Mouse (Mus musculus) spleen, adult 18-20 months (tissue): ENCODE results near the gene Apoc3.

ENCODE experiments used
- DNase-seq, 2 experiments: peaks; one replicate each; pipeline ENCODE4 v3.0.0; 2022; ENCODE audit warnings: mixed read lengths in 2 of 2

Apoc3 gene

GRCm38 (mm10) chr9:46229573-46230449 lies 5.6 kb downstream of the Apoc3 start:
- DNase-seq, result peak; percentile 16 to 41

DNA sequence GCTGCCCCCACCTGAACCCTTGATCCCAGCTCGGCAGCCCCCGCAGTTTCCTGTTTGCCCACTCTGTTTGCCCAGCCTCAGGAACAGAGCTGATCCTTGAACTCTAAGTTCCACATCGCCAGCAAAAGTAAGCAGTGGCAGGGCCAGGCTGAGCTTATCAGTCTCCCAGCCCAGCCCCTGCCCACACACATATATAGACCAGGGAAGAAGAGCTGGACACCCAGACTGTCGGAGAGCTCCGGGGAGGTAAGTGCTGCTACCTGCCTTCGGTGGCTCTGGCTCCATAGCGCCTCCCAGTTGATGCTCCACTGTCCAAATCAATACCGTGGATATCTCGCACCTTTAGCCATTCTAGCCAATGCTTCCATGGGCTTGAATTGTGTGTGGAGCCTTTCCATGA lies 6.9 kb downstream of the Apoc3 start, which contains the start of gene Apoa1:
Apoa1 (plus strand) TSS at position 90 of the 400 bp plus-strand sequence.
- DNase-seq, result no peak

- DNase-seq, result no peak
Observed at GRCm38 (mm10) chr9:46227064-46227614, 8.3 kb downstream of the Apoc3 start.

DNA sequence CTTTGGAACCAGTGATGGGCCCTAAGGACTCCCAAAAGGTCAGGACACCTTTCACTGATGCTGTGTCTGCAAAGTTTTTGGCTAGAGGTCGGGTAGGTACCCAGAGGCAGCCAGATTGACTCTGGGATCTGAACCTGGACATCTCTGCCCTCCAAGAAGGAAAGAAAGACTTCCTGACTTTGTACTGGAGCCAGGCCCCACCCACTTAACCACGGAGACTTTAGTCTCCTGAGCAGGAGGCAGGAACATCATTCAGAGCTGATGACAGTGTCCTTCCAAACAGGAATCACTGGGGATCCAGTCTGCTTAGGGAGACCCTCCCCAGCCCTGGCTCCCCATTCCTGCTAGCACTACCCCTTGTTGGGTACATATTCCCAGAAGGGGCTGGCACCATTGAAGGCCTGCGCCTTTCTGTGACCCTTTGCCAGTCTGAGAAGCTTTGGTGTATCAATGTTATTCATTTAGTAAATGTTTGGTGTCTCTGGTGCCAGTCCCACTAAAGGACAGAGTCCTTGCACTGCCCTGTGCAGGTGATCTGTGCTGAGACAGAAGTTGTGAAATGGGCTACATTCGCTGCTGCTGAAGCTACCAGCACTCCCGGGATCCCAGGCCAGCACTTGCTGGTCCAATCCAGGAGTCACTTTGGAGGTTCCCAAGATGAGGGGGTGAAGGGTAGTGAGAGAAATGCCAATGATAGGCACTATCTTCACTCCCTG lies 10.3 kb downstream of the Apoc3 start:
- DNase-seq, result no peak

DNA sequence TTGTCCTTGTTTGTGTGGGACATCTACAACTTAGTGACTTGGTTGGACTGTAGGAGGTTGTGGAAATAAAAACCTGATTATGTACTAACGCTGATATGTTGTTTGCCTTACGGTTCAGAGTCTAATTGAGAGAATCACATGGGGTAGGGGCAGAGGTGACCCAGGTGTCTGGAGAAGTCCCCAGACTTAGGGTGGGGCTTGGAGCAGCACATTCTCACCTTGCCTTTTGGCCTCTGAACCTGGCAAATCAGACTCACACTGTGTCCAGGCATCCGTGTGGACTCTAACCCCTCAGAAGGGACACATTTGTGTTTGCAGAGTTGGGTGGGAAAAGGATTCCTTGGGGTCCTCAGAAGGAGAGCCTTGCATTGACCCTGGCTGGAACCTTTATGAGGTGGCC lies 11.3 kb downstream of the Apoc3 start:
- no peak for DNase-seq

DNA sequence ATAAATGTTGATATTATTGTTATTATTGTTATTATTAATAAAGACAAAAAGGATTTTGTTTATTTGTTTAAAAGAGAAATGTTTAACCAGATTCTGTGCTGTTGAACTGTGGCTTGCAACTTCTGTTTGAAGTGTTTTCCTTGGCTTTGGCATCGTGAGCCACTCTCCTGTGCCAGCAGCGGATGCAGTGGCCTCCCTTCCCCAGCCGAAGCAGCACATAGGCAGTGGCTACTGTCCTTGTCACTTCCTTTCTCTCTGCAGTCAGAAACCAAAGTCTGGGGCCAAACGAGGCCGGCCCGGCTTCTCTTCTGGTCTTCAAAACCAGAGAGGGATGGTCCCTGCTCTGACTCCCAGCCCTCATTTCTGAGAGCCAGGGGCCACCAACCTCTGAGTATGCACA lies 12.3 kb downstream of the Apoc3 start:
- no peak for DNase-seq

DNA sequence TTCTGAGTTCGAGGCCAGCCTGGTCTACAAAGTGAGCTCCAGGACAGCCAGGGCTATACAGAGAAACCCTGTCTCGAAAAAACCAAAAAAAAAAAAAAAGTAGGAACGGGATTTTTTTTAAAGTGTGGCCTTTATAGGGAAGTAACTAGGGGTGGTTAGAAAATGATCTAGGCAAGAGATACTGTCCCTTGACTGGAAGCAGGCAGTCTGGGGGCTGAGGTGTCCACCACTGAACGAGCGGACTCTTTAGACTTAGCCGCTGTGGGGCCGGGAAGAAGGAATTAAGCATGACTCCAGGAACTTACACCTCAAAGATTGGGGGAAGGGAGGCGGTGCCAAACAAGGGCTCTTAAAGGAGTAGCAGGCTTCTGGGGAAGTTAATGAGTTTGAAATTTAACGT lies 17.3 kb downstream of the Apoc3 start:
- DNase-seq, result no peak

DNA sequence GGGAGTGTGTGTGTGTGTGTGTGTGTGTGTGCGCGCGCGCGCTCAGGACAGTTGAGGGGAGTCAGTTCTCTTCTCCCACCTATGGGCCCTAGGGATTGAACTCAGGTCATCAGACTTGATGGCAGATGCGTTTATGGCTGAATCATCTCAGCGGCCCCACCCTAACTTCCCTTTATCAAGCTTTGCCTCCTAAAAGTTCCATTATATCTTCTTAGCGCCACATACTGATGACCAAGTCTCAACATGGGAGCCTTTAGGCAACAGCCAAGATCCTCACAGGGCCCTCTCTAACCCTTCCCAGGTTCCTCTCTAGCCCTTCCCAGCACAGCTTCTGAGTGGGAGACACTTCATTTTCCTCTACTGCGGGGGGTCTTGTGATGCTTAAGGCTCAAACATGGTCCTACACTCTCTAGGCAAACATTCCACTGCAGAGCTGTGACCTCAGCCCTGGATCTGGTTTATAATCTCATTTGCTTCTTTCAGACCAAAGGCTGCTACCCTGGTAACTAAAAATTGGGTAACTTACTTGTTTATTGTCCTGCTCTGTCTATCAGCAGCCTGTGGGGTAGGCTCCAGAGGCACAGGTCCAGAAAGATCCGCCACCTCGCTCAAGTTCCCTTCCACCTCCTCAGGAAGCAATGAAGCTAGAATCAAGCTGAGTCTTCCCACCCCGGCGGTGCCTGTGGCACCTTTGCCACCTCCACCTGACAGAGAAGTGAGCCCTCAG lies 18.5 kb downstream of the Apoc3 start:
- no peak for DNase-seq

- DNase-seq, result no peak
Observed at GRCm38 (mm10) chr9:46215338-46216322, 19.8 kb downstream of the Apoc3 start.

DNA sequence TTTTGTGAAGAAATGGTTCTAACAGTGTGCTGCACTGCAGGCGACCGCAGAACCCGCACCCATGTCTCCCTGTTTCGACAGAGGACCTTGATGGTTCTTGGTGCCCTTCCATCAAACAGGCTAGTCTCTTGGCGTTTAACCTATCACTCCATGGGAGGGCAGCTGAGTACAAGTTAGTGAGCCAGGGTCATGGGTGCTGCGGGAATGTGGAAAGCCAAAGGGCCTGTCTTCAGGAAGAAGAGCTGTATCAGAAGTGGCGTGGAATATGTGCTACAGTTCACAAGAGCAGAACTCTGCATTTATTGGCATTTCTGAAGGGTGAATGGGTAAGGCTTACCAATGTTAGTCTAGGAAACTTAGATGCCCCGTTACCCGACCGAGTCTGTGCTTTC lies 20.5 kb downstream of the Apoc3 start:
- no peak for DNase-seq

- no peak for DNase-seq
Observed at GRCm38 (mm10) chr9:46214276-46214675, 21.2 kb downstream of the Apoc3 start.

GRCm38 (mm10) chr9:46210473-46210872 lies 25.0 kb downstream of the Apoc3 start:
- DNase-seq, result no peak

- DNase-seq, result no peak
Observed at GRCm38 (mm10) chr9:46208401-46208974, 26.9 kb downstream of the Apoc3 start.

- DNase-seq, result no peak
Observed at GRCm38 (mm10) chr9:46207501-46207869, 28.0 kb downstream of the Apoc3 start.

DNA sequence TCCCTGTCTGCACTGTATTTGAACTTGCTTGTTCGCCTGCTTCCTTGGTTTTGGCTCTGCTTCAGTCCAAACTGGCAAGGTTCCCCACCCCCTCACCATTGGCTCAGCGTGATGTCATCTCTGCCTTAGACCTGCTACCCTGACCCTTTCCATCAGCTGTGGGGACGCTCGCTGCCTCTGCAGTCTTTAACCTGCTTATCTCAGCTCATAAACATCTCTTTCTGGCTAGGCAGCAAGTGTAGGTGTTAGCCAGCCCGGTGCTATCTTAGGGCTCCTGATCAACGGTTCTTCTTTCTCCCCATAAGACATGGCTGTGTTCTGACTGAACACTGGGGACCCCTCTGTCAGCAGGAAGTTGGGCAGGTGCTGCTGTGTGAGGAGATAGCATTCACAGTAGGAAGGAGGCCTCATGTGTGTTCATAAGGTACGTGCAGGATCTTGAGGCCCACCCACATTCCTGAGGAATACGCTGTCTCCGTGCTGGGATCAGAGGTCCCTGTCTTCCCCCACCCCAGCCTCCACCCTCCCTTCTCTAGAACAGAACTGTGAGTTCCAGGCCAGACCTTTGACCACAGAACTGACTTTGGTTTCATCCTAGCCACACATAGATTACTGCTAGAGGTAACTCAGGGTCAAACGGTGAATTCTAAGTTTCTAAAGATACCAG lies 28.5 kb downstream of the Apoc3 start:
- no peak for DNase-seq

DNA sequence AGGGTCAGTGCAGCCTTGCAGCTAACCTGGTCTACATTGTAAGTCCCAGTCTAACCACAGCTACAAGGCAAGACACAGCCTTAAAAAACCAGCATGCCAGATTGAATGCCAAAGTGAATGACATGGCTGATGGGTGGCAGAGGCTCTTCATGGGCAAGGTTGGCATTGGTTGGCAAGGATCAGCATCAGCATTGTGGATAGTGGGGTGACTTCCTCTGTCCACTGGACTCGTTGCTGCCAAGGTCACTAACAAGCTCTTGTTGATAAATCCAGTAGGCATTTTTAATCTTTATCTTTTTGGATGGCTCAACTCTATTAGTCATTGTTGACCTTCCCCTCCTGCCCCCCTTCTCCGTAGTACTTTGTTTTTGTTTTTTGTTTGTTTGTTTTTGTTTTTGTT lies 35.8 kb downstream of the Apoc3 start:
- DNase-seq, result no peak

GRCm38 (mm10) chr9:46198936-46199335 lies 36.5 kb downstream of the Apoc3 start:
- DNase-seq, result no peak

DNA sequence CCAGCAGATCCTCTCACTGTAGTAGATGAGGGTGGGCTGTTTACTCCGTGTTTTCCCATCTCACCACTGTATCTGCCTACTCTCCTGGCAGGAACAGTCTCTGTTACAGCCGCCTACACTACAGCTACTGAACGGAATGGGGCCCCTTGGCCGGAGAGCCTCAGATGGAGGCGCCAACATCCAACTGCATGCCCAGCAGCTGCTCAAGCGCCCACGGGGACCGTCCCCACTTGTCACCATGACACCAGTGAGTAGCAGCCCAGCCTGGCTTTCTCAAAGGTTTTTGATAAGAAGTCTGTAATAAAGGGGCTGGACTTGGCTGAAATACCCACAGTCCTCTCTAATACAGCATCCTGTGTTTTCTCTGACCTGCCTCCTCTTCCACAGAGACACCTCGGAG lies 37.0 kb downstream of the Apoc3 start:
- no peak for DNase-seq

- DNase-seq, result no peak
Observed at GRCm38 (mm10) chr9:46196699-46197169, 38.7 kb downstream of the Apoc3 start.

GRCm38 (mm10) chr9:46194809-46195208 lies 40.6 kb downstream of the Apoc3 start:
- no peak for DNase-seq

- no peak for DNase-seq
Observed at GRCm38 (mm10) chr9:46192642-46193041, 42.8 kb downstream of the Apoc3 start.
